Mouse (Mus musculus) heart, embryonic 11.5 days (tissue): ENCODE measurements around the gene Wbp1l. TPM values are rescaled to one million over a fixed set of nuclear protein-coding genes. Genes with fewer than 3 reads are reported as not detected.

Source experiments
- ATAC-seq: fragments of 200-750 bp; cut with Nextera tagmentation; replicated peaks from 2 replicates; pipeline ENCODE4 v1.8.0; 2017; ENCODE audit warnings: moderate library complexity; ENCODE audit not compliant: insufficient number of reproducible peaks, low FRiP score, low TSS enrichment
- H3K27ac ChIP-seq: fragments of 300-500 bp; sonication (generic); 2 replicates; pipeline ENCODE4 v1.5.1; 2014; ENCODE audit warnings: mild to moderate bottlenecking, low read depth, low read length
- H3K27me3 ChIP-seq: fragments of 300-500 bp; sonication (generic); 2 replicates; pipeline ENCODE4 v1.6.1; 2014; ENCODE audit warnings: mild to moderate bottlenecking, low read length, mixed read lengths; ENCODE audit not compliant: control insufficient read depth, insufficient read depth
- H3K36me3 ChIP-seq: fragments of 300-500 bp; sonication (generic); 2 replicates; pipeline ENCODE4 v1.6.1; 2014; ENCODE audit warnings: mild to moderate bottlenecking, low read length, moderate library complexity, mixed read lengths; ENCODE audit not compliant: control insufficient read depth, insufficient read depth
- H3K4me1 ChIP-seq: fragments of 300-500 bp; sonication (generic); 2 replicates; pipeline ENCODE4 v1.6.1; 2014; ENCODE audit warnings: low read length; ENCODE audit not compliant: control insufficient read depth, insufficient read depth
- H3K4me2 ChIP-seq: fragments of 300-500 bp; sonication (generic); 2 replicates; pipeline ENCODE4 v1.6.1; 2014; ENCODE audit warnings: mild to moderate bottlenecking, moderate library complexity
- H3K4me3 ChIP-seq: fragments of 300-500 bp; sonication (generic); 2 replicates; pipeline ENCODE4 v1.5.1; 2014; ENCODE audit warnings: low read depth, low read length
- H3K9ac ChIP-seq: fragments of 300-500 bp; sonication (generic); 2 replicates; pipeline ENCODE4 v1.6.1; 2014; ENCODE audit warnings: mild to moderate bottlenecking, low read depth, low read length, moderate library complexity
- H3K9me3 ChIP-seq: fragments of 300-500 bp; sonication (generic); replicated peaks from 2 replicates; pipeline ENCODE4 v1.6.1; 2016; ENCODE audit warnings: low read length; ENCODE audit not compliant: control insufficient read depth
- WGBS: fragments of 180-500 bp; shearing (Covaris S2); extraction: QIAGEN DNeasy Blood & Tissue Kit; methylation state at CpG from one replicate; pipeline ENCODE4 v1.1.7; 2014; ENCODE audit not compliant: insufficient replicate concordance; 5-methylcytosine and 5-hydroxymethylcytosine counted together
- polyA plus RNA-seq: library from polyadenylated mRNA; unstranded; fragments of >200 nt; fragmentation: Nextera tagmentation; extraction: Ambion mirVana; gene quantifications from 2 replicates; pipeline ENCODE4 v1.2.1, GENCODE M21; 2014

Wbp1l gene
- polyA plus RNA-seq, 1 experiment from 2014 or later: 41.5 TPM

DNA sequence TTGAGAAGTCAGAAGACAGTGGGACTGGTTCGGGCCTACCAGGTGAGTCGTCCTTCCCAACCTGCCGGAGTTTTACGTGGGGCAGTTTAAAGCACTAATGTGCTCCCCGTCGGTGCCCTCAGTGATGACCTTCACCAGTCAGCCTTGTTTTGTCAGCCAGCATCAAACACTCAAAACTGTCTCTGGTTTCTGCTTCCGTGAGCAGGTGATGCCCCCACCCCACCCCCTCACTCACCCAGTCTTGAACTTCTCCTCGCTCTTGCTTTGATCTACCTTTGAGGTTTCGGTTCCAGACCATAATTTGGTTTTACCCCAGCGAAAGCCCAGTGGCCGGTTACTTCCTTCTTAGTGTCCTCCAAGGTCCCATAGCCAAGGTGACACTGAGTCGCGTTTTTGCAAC is 7.8 kb downstream of the Wbp1l start:
- peaks cover 16% of the 10 kb centered on the region for H3K4me1 ChIP-seq
- no peak overlapping the region for H3K4me3 ChIP-seq
- H3K9me3 ChIP-seq: no peaks in the 10 kb centered on the region
- H3K36me3 ChIP-seq: peaks cover 3% of the 10 kb centered on the region; the same call in 1 of the 2 replicates
- no peak for ATAC-seq
- no peak overlapping the region for H3K4me2 ChIP-seq
- no peak overlapping the region for H3K27ac ChIP-seq
- 86% methylated on average over 13 of the region's 13 CpGs for WGBS
- H3K27me3 ChIP-seq: no peaks in the 10 kb centered on the region
- no peak overlapping the region for H3K9ac ChIP-seq

DNA sequence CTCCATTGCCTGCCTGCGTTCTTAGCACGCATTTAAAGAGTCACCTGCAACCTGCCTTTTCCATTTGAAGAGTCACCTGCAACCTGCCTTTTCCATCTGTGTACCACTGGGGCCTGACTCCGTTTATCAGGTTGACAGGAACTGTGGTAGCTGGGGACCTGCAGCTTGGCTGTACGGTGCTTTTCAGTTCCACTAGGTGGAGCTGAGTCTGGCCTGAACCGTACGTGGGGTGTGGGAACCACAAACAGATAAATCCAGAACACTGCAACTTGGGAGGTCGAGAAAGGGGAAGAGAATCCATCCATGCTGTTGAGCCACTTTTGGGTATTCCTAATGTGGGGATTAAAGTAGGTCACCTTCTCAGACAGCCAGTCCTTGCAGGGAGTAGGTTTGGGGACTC is 8.5 kb downstream of the Wbp1l start:
- Histone ChIP-seq H3K9ac (no peak overlapping the region), H3K4me1 (peaks cover 17% of the 10 kb centered on the region), H3K27ac (no peak overlapping the region), H3K36me3 (peaks cover 3% of the 10 kb centered on the region; the same call in 1 of the 2 replicates), H3K4me2 (no peak overlapping the region), H3K27me3 (no peaks in the 10 kb centered on the region), H3K4me3 (no peak overlapping the region), H3K9me3 (no peaks in the 10 kb centered on the region)
- 47% methylated on average over 7 of the region's 7 CpGs for whole genome bisulfite sequencing
- no peak for ATAC-seq

DNA sequence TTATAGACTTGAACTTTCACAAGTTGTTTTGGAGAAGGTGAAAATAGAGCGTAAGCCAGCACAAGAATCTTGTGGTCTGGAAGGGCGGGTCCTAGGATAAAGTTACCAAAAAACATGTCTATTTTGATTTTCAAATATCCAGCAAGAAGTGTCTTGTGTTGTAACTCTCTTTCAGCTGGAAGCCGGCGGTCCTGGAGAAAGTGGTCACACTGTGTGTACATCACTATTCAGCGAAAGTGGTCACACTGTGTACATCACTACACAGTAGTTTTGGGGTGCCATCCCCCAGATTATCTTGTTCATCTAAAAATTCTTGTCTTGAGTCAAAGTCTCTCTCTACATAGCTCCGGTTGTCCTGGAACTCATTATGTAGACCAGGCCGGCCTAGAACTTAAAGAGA is 9.3 kb downstream of the Wbp1l start:
- ATAC-seq: no peak
- Histone ChIP-seq H3K4me1 (peaks cover 19% of the 10 kb centered on the region), H3K9ac (no peak overlapping the region), H3K27ac (no peak overlapping the region), H3K27me3 (no peaks in the 10 kb centered on the region), H3K9me3 (no peaks in the 10 kb centered on the region), H3K4me2 (no peak overlapping the region), H3K36me3 (peaks cover 3% of the 10 kb centered on the region; the same call in 1 of the 2 replicates), H3K4me3 (no peak overlapping the region)
- 93% methylated on average over 7 of the region's 7 CpGs for WGBS

DNA sequence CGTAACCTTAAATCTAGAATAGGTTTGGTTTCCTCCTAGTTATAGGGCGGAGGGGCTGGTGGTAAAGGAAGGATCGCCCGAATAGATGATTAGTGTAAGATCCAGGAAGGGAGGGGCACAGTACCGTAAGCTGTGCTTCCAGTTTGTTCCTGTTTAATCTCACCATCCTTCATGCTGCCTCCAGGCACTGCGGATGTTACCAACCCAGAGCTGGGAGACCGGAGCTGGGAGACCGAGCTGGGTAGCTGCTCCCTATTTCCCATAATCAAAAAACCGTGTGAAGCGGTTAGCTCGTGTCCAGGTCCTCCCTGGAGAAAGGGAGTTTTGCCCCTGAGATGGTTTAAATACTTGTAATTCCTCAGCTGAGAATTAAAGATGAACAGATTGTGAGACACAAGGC is 17.5 kb downstream of the Wbp1l start:
- Histone ChIP-seq H3K9ac (no peak overlapping the region), H3K4me2 (peak overlapping the region; percentile 11; the same call in 1 of the 2 replicates), H3K9me3 (no peaks in the 10 kb centered on the region), H3K36me3 (no peaks in the 10 kb centered on the region; the same call in 1 of the 2 replicates), H3K27me3 (no peaks in the 10 kb centered on the region), H3K4me3 (no peak overlapping the region), H3K27ac (no peak overlapping the region), H3K4me1 (peaks cover 68% of the 10 kb centered on the region)
- 55% methylated on average over 11 of the region's 11 CpGs for WGBS
- ATAC-seq: no peak

GRCm38 (mm10) chr19:46617361-46617760 is 18.5 kb downstream of the Wbp1l start:
- H3K4me1 ChIP-seq: peaks cover 77% of the 10 kb centered on the region
- H3K27me3 ChIP-seq: no peaks in the 10 kb centered on the region
- no peak for ATAC-seq
- no peak overlapping the region for H3K4me2 ChIP-seq
- no peaks in the 10 kb centered on the region; the same call in 1 of the 2 replicates for H3K36me3 ChIP-seq
- H3K9me3 ChIP-seq: no peaks in the 10 kb centered on the region
- no peak overlapping the region for H3K27ac ChIP-seq
- H3K4me3 ChIP-seq: no peak overlapping the region
- no peak overlapping the region for H3K9ac ChIP-seq
- WGBS: 75% methylated on average over 8 of the region's 8 CpGs

- no peaks in the 10 kb centered on the region for H3K9me3 ChIP-seq
- H3K4me1 ChIP-seq: peaks cover 80% of the 10 kb centered on the region
- no peak overlapping the region for H3K4me2 ChIP-seq
- no peaks in the 10 kb centered on the region; the same call in 1 of the 2 replicates for H3K36me3 ChIP-seq
- peak overlapping the region; percentile 64; the same call in 1 of the 2 replicates for H3K27ac ChIP-seq
- 68% methylated on average over 9 of the region's 9 CpGs for WGBS
- ATAC-seq: no peak
- H3K4me3 ChIP-seq: no peak overlapping the region
- H3K9ac ChIP-seq: peak overlapping the region; percentile 49; the same call in 1 of the 2 replicates
- no peaks in the 10 kb centered on the region for H3K27me3 ChIP-seq
Measured at GRCm38 (mm10) chr19:46618322-46618721, 19.4 kb downstream of the Wbp1l start.

DNA sequence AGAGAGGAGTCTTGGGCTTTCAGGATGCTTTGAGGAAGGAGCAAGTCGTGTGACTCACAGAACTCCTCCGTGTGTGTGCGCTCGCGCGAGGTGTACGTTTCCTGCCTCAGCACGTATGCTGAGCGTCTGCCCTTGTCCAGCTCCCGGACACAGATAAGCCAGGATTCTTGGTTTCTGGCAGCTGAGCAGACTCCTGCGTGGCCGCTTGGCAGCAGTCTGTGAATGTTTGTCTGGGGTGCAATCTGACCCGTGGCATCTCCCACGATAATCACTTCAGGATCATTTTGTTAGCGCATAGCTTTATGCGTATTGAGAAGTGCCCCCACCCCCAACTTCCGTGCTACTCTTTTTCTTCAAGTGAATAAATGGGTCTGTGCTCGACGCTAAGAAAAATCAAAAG is 20.1 kb downstream of the Wbp1l start:
- Histone ChIP-seq H3K4me2 (peak overlapping the region; percentile 44), H3K4me3 (no peak overlapping the region), H3K9ac (peak overlapping the region; percentile 49), H3K27me3 (no peaks in the 10 kb centered on the region), H3K27ac (peak overlapping the region; percentile 64), H3K4me1 (peaks cover 76% of the 10 kb centered on the region), H3K36me3 (no peaks in the 10 kb centered on the region; the same call in 1 of the 2 replicates), H3K9me3 (no peaks in the 10 kb centered on the region)
- ATAC-seq: no peak
- WGBS: 29% methylated on average over 19 of the region's 19 CpGs

GRCm38 (mm10) chr19:46619518-46619917 is 20.6 kb downstream of the Wbp1l start:
- Histone ChIP-seq H3K27me3 (no peaks in the 10 kb centered on the region), H3K9ac (peak overlapping the region; percentile 49; the same call in 1 of the 2 replicates), H3K9me3 (no peaks in the 10 kb centered on the region), H3K27ac (peak overlapping the region; percentile 64), H3K4me2 (no peak overlapping the region), H3K4me1 (peaks cover 81% of the 10 kb centered on the region), H3K36me3 (no peaks in the 10 kb centered on the region; the same call in 1 of the 2 replicates), H3K4me3 (no peak overlapping the region)
- 78% methylated on average over 6 of the region's 6 CpGs for WGBS
- no peak for ATAC-seq
